Mouse (Mus musculus) thymus, adult 2 months (tissue): ENCODE results near the gene Wdr66.

Source experiments
- CTCF ChIP-seq: fragments of 200-500 bp; IDR thresholded peaks from 2 replicates; pipeline ENCODE4 v1.5.1; 2012; ENCODE audit warnings: mild to moderate bottlenecking, control low read depth, low read length, moderate library complexity, borderline replicate concordance; ENCODE audit not compliant: control insufficient read depth, poor library complexity, insufficient read depth; ENCODE audit errors: extremely low read depth
- POLR2A ChIP-seq: fragments of 200-500 bp; IDR thresholded peaks from 2 replicates; pipeline ENCODE4 v1.6.1; 2012; ENCODE audit warnings: mild to moderate bottlenecking, low read length, control low read depth, moderate library complexity; ENCODE audit not compliant: control insufficient read depth, poor library complexity, insufficient read depth; ENCODE audit errors: extremely low read depth

DNA sequence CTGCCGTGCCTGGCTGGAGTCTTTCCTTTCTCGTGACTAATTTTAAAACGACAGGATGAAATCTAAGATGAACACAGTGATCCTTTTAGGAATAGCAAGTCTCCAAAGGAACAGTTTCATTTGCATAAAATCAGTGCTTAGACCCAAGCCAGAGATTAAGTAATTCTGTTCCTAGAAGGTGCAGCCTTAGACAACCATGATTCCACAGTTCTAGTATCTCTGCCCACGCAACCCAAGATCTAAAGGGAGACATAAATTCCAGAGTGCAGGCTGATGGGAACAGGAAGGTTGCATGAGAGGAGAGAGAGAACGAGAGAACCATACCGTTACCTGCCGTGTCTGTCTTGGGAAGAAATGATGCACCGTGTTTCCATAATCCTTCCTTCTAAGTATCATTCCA, 8.8 kb downstream of the Wdr66 start:
- TF ChIP-seq CTCF (no peak), POLR2A (no peak)
